8 mouse cellular contexts compared by ENCODE assay signal in genomic region chr5:107147951-107148766, GRCm38 (mm10).
DNase-seq lines count a peak whose midpoint lies in the region; ATAC-seq lines count a peak whose summit lies in the region.

No protein-coding gene starts in this region.

- ATAC-seq in CD4-positive, CD25-positive, alpha-beta regulatory T cell, adult 4 months: no peak
- ATAC-seq in cerebellum, adult (ENCODE audit: insufficient number of reproducible peaks, low FRiP score, low TSS enrichment): peak; percentile 37; the same call in 1 of the 2 replicates
- ATAC-seq in forebrain, embryonic 16.5 days: peak; percentile 83
- peak; percentile 38; the same call in 1 of the 2 replicates for ATAC-seq in hindbrain, embryonic 13.5 days (ENCODE audit: low FRiP score)
- no peak for ATAC-seq in stomach, embryonic 15.5 days (ENCODE audit: insufficient read depth, low FRiP score, low read depth)

- DNase-seq in CD4-positive, CD25-positive, alpha-beta regulatory T cell, adult 2 months (ENCODE audit: low read depth, low spot score): peak; percentile 21
- DNase-seq in layer of hippocampus, postnatal 25 days (ENCODE audit: extremely low spot score in 1 of 2, low spot score in 1 of 2): peak; percentile 34 to 55
- peak; percentile 48 for DNase-seq in mesoderm, embryonic 11.5 days (ENCODE audit: low read depth, low spot score)

- 9% methylated on average over 13 of the region's 13 CpGs for WGBS in forebrain, embryonic 16.5 days
- 18% methylated on average over 13 of the region's 13 CpGs for WGBS in hindbrain, embryonic 13.5 days
- WGBS in stomach, embryonic 15.5 days: 49% methylated on average over 13 of the region's 13 CpGs

- no peak overlapping the region for H3K4me3 ChIP-seq in forebrain, embryonic 16.5 days (replicated peaks; ENCODE audit: low read length)
- H3K4me3 ChIP-seq in hindbrain, embryonic 13.5 days: no peak overlapping the region
- H3K4me3 ChIP-seq in stomach, embryonic 15.5 days (replicated peaks): no peak overlapping the region

- no peak overlapping the region for H3K4me2 ChIP-seq in forebrain, embryonic 16.5 days (ENCODE audit: low read length)
- H3K4me2 ChIP-seq in hindbrain, embryonic 13.5 days: no peak overlapping the region
- no peak overlapping the region for H3K4me2 ChIP-seq in stomach, embryonic 15.5 days

- peaks cover 17% of the 10 kb centered on the region; the same call in 1 of the 2 replicates for H3K27me3 ChIP-seq in forebrain, embryonic 16.5 days (replicated peaks; ENCODE audit: control insufficient read depth, insufficient read depth, low read length)
- peaks cover 21% of the 10 kb centered on the region; the same call in 1 of the 2 replicates for H3K27me3 ChIP-seq in hindbrain, embryonic 13.5 days
- no peaks in the 10 kb centered on the region for H3K27me3 ChIP-seq in stomach, embryonic 15.5 days (replicated peaks)

- H3K27ac ChIP-seq in forebrain, embryonic 16.5 days (ENCODE audit: low read length): no peak overlapping the region
- peak overlapping the region; percentile 60 for H3K27ac ChIP-seq in hindbrain, embryonic 13.5 days
- peak overlapping the region; percentile 38; the same call in 1 of the 2 replicates for H3K27ac ChIP-seq in stomach, embryonic 15.5 days

- no peaks in the 10 kb centered on the region for H3K9me3 ChIP-seq in forebrain, embryonic 16.5 days (ENCODE audit: control insufficient read depth, low read length)
- H3K9me3 ChIP-seq in hindbrain, embryonic 13.5 days: no peaks in the 10 kb centered on the region
- no peaks in the 10 kb centered on the region for H3K9me3 ChIP-seq in stomach, embryonic 15.5 days

- no peak overlapping the region for H3K9ac ChIP-seq in forebrain, embryonic 16.5 days (replicated peaks; ENCODE audit: low read depth, low read length)
- no peak overlapping the region for H3K9ac ChIP-seq in hindbrain, embryonic 13.5 days
- H3K9ac ChIP-seq in stomach, embryonic 15.5 days: no peak overlapping the region

- peaks cover 19% of the 10 kb centered on the region for H3K4me1 ChIP-seq in forebrain, embryonic 16.5 days (replicated peaks; ENCODE audit: control insufficient read depth, insufficient read depth, low read length)
- H3K4me1 ChIP-seq in hindbrain, embryonic 13.5 days (replicated peaks): peaks cover 46% of the 10 kb centered on the region
- H3K4me1 ChIP-seq in stomach, embryonic 15.5 days: peaks cover 26% of the 10 kb centered on the region

- H3K36me3 ChIP-seq in forebrain, embryonic 16.5 days (ENCODE audit: control insufficient read depth, insufficient read depth): no peaks in the 10 kb centered on the region
- H3K36me3 ChIP-seq in hindbrain, embryonic 13.5 days: no peaks in the 10 kb centered on the region
- no peaks in the 10 kb centered on the region for H3K36me3 ChIP-seq in stomach, embryonic 15.5 days

Comparison
In these comparisons a context has a peak if more than half of its experiments do, and no peak if none do; other contexts are left out.
1. ATAC-seq: peak in cerebellum, adult (single experiment), forebrain, embryonic 16.5 days (single experiment) and hindbrain, embryonic 13.5 days (single experiment); none in CD4-positive, CD25-positive, alpha-beta regulatory T cell, adult 4 months (single experiment) and stomach, embryonic 15.5 days (single experiment).
2. Peak in every context shown above with its lines, with median percentiles within 50 percentile points of each other: DNase-seq.